Mouse (Mus musculus): ENCODE data around the gene 9430097D07Rik. TPM values are rescaled to one million over a fixed set of nuclear protein-coding genes. Genes with fewer than 3 reads are reported as not detected.

9430097D07Rik gene
- polyA plus RNA-seq (2012; fragmentation: generic; extraction: Trizol) = 0.04 TPM
- long read RNA-seq, experiment 1 = 0 reads
- long read RNA-seq, experiment 2 = 0 reads

DNA sequence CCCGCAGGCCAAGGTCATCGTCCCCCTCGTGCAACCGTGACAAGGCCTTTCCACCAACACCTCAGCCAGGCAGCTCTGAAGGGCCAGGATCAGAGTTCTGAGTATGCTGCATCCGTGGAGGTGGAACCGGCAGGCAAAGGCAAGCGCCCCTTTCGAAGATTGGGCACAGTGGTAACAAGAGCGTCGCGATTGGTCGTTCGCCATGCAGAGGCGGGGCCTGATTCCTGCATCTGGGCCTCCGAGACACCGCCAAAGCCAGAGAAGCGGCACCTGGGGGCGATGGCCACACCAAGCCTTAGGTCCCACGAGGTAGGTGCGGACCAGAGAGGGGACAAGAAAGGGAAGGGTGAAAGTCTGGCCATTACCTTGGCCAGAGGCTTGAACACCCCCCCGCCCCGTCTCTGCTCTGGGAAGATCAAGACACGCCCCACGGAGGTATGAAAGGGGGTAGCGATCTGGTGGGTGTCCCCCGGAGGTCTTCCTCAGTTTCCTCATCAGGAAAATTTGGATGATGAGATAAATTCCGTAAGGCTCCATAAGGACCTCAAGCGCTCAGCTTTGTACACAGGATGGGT is at the start of gene 9430097D07Rik:
Gene 9430097D07Rik (minus strand): TSS at position 99 of the 575 bp plus-strand sequence.
- Histone ChIP-seq H3K27me3 (ENCODE audit: control insufficient read depth, insufficient read depth, insufficient read length) (no peaks in the 10 kb centered on the region), H3K36me3 (ENCODE audit: control insufficient read depth, insufficient read depth) (peaks cover 14% of the 10 kb centered on the region), H3ac (ENCODE audit: control insufficient read depth, insufficient read length, low read depth) (no peak within 1 kb of the TSS), H3K79me3 (ENCODE audit: low read depth) (peaks cover 18% of the 10 kb centered on the region), H3K4me3 (ENCODE audit: insufficient read depth, poor library complexity, severe bottlenecking) (no peak within 1 kb of the TSS), H3K79me2 (ENCODE audit: control insufficient read depth, insufficient read depth) (peaks cover 23% of the 10 kb centered on the region)
- TF ChIP-seq CEBPB (IDR thresholded peaks at IDR 0.05; ENCODE audit: low read depth) (no peak), FOSL1 (IDR thresholded peaks at IDR 0.05; ENCODE audit: insufficient read depth, low read length, poor library complexity, severe bottlenecking) (no peak), MAX (IDR thresholded peaks at IDR 0.05) (no peak), MYOG (IDR thresholded peaks at IDR 0.05; ENCODE audit: control insufficient read depth, extremely low read depth, insufficient read length) (no peak), USF1 (IDR thresholded peaks at IDR 0.05; ENCODE audit: low read depth) (no peak), MYOD1 (IDR thresholded peaks at IDR 0.05; ENCODE audit: control insufficient read depth, insufficient read length, low read depth) (no peak), CTCF (IDR thresholded peaks at IDR 0.05; ENCODE audit: control insufficient read depth, insufficient read depth, insufficient read length) (no peak)

DNA sequence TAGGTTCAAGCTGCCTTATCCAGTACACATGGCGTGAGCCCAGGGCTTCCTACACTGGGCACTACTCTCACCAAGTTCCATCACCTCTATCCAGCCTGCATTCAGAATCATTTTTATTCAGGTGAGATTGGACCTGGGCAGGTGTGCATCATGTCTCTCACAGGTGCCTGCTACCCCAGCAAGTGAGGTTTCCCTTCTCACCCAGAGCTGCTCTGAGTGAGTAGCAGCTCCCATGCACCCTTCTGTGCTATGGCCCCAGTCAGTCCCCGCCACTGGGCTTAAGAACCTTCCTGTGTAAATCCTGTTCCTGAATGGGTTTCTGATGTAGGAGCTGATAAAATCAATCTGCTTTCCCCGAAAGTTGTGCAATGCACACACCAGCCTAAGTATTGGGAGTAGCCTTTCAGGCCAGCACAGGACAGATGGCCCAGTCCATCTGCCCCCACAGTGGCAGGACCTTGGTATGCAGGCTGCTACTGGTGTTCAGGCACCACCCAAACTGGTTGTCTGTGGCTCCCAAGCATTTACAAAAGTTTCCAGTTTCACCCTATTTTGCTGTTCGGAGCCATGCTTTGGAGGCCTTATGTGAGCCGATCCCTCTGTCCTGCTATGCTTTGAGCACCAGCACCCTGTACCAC is 48.7 kb upstream of the 9430097D07Rik start:
- Histone ChIP-seq H3K79me2 (ENCODE audit: control insufficient read depth, insufficient read depth) (peaks cover 6% of the 10 kb centered on the region), H3K79me3 (ENCODE audit: low read depth) (no peaks in the 10 kb centered on the region), H3ac (ENCODE audit: control insufficient read depth, insufficient read length, low read depth) (no peak overlapping the region), H3K4me3 (ENCODE audit: insufficient read depth, poor library complexity, severe bottlenecking) (no peak overlapping the region), H3K36me3 (ENCODE audit: control insufficient read depth, insufficient read depth) (no peaks in the 10 kb centered on the region), H3K27me3 (ENCODE audit: control insufficient read depth, insufficient read depth, insufficient read length) (no peaks in the 10 kb centered on the region)
- TF ChIP-seq CTCF (IDR thresholded peaks at IDR 0.05; ENCODE audit: control insufficient read depth, insufficient read depth, insufficient read length) (no peak), CEBPB (IDR thresholded peaks at IDR 0.05; ENCODE audit: low read depth) (peak; percentile 47)

DNA sequence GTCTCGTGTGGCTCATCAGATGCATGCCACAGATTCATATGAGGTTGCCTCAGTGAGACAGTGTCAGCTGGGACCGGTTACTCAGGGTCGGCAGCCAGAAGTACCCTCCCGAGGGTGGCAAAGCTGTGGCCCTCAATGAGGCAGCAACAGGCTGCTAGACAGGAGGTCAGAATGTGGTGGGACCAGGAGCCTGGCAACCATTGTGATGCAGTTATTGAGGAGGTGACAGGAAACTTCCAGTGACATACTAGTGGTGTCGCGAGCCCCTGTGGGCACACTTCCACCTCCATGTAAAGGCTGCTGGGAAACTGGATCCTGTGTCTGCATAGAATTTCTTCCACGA is 46.0 kb upstream of the 9430097D07Rik start, which contains the start of gene Ak1:
Gene Ak1 (plus strand): TSS at position 242 of the 343 bp plus-strand sequence.
- Histone ChIP-seq H3K79me3 (ENCODE audit: low read depth) (no peaks in the 10 kb centered on the region), H3K36me3 (ENCODE audit: control insufficient read depth, insufficient read depth) (peaks cover 22% of the 10 kb centered on the region), H3K27me3 (ENCODE audit: control insufficient read depth, insufficient read depth, insufficient read length) (no peaks in the 10 kb centered on the region), H3K79me2 (ENCODE audit: control insufficient read depth, insufficient read depth) (no peaks in the 10 kb centered on the region), H3K4me3 (ENCODE audit: insufficient read depth, poor library complexity, severe bottlenecking) (no peak within 1 kb of the TSS), H3ac (ENCODE audit: control insufficient read depth, insufficient read length, low read depth) (peak within 1 kb of the TSS; percentile 13)
- TF ChIP-seq MYOG (IDR thresholded peaks at IDR 0.05; ENCODE audit: control insufficient read depth, extremely low read depth, insufficient read length) (no peak), CEBPB (IDR thresholded peaks at IDR 0.05; ENCODE audit: low read depth) (no peak), MAX (IDR thresholded peaks at IDR 0.05) (no peak), USF1 (IDR thresholded peaks at IDR 0.05; ENCODE audit: low read depth) (no peak), MYOD1 (IDR thresholded peaks at IDR 0.05; ENCODE audit: control insufficient read depth, insufficient read length, low read depth) (no peak), FOSL1 (IDR thresholded peaks at IDR 0.05; ENCODE audit: insufficient read depth, low read length, poor library complexity, severe bottlenecking) (no peak), CTCF (IDR thresholded peaks at IDR 0.05; ENCODE audit: control insufficient read depth, insufficient read depth, insufficient read length) (no peak)

DNA sequence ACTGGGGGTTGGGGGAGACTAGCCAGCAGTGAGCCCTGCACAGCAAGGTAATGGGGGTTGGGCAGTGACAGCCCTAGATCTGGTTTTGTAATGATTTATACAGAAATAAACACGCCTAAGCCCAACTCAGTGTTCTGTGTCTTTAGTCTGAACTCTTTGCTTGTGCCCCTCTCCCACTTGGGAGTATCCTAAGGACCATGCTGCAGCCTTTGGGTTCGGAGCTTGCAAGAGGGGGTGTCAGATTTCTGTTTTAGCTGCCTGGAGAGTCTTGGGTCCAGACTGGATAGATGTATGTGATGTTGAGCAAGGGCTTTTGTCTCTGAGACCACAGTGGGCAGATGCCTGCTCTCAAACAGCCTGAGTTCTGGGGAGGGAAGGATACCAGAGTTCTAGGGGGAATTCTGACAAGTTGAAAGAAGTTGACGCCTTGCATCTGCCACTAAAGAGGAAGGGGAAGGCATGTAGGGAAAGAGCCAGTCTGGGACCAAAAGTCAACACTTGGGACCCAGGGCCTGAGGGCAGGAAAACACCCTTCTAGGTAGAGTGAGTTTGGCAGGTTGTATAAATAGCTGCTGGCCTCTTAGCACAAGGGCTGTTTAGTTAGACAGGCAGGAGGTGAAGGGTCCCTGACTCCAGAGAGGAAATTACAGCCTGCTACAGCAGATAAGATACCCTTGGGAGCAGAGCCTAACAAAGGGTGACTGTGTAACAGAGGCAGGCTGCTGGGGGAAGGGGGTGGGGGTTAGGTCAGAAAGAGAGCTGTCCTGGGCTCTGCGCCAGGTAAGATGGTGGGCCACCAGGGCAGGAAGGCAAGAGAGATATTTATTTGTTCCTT is 45.4 kb upstream of the 9430097D07Rik start:
- Histone ChIP-seq H3K79me3 (ENCODE audit: low read depth) (no peaks in the 10 kb centered on the region), H3K27me3 (ENCODE audit: control insufficient read depth, insufficient read depth, insufficient read length) (no peaks in the 10 kb centered on the region), H3K36me3 (ENCODE audit: control insufficient read depth, insufficient read depth) (peaks cover 28% of the 10 kb centered on the region), H3K79me2 (ENCODE audit: control insufficient read depth, insufficient read depth) (no peaks in the 10 kb centered on the region), H3ac (ENCODE audit: control insufficient read depth, insufficient read length, low read depth) (peak overlapping the region; percentile 13), H3K4me3 (ENCODE audit: insufficient read depth, poor library complexity, severe bottlenecking) (no peak overlapping the region)
- no peak for TF ChIP-seq MYOD1 (IDR thresholded peaks at IDR 0.05; ENCODE audit: control insufficient read depth, insufficient read length, low read depth)
- TF ChIP-seq USF1 (IDR thresholded peaks at IDR 0.05; ENCODE audit: low read depth) = no peak
- TF ChIP-seq CTCF (IDR thresholded peaks at IDR 0.05; ENCODE audit: control insufficient read depth, insufficient read depth, insufficient read length) = no peak
- TF ChIP-seq MAX (IDR thresholded peaks at IDR 0.05) = no peak
- no peak for TF ChIP-seq MYOG (IDR thresholded peaks at IDR 0.05; ENCODE audit: control insufficient read depth, extremely low read depth, insufficient read length)
- no peak for TF ChIP-seq FOSL1 (IDR thresholded peaks at IDR 0.05; ENCODE audit: insufficient read depth, low read length, poor library complexity, severe bottlenecking)
- peak; percentile 6 for TF ChIP-seq CEBPB (IDR thresholded peaks at IDR 0.05; ENCODE audit: low read depth)

DNA sequence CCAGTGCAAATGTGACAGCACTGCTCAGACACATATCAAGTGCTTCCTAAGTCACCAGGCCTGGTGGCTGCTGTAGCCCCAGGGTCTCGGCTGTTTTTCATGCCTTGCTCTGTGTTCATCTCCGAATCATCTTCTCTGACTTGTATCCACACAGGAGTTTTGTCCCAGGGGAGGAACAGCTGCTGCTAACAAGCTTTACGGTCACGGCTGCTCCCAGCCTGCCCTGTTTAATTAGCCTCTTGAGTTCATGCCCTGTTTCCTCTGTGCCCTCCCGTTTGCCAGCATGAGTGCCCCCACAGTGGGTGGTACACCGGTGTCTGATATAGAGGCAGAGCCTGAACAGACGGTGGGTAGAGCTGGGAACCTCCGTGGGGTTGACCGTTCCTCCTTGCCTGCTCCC is 42.6 kb upstream of the 9430097D07Rik start:
- H3K36me3 ChIP-seq (ENCODE audit: control insufficient read depth, insufficient read depth) = peaks cover 53% of the 10 kb centered on the region

More for the DNA sequence above, 42.6 kb upstream of the 9430097D07Rik start:
- no peaks in the 10 kb centered on the region for H3K79me2 ChIP-seq (ENCODE audit: control insufficient read depth, insufficient read depth)
- H3K27me3 ChIP-seq (ENCODE audit: control insufficient read depth, insufficient read depth, insufficient read length) = no peaks in the 10 kb centered on the region
- H3ac ChIP-seq (ENCODE audit: control insufficient read depth, insufficient read length, low read depth) = no peak overlapping the region
- no peak overlapping the region for H3K4me3 ChIP-seq (ENCODE audit: insufficient read depth, poor library complexity, severe bottlenecking)
- TF ChIP-seq CTCF (IDR thresholded peaks at IDR 0.05; ENCODE audit: control insufficient read depth, insufficient read depth, insufficient read length) = no peak
- peak; percentile 31 for TF ChIP-seq MYOD1 (IDR thresholded peaks at IDR 0.05; ENCODE audit: control insufficient read depth, insufficient read length, low read depth)
- H3K79me3 ChIP-seq (ENCODE audit: low read depth) = no peaks in the 10 kb centered on the region

Measured in C2C12 (cell line).